Mouse (Mus musculus) kidney, adult 8-10 months (tissue): ENCODE measurements around the gene Pml.
"Not testable (repeated sequence)": the region's sequence is repeated elsewhere in the genome, so short reads cannot be mapped to it uniquely, and the experiment has no call there.

Source experiments
- DNase-seq, 2 experiments: peaks; one replicate each; pipeline ENCODE4 v3.0.0; 2022

The Pml gene

DNA sequence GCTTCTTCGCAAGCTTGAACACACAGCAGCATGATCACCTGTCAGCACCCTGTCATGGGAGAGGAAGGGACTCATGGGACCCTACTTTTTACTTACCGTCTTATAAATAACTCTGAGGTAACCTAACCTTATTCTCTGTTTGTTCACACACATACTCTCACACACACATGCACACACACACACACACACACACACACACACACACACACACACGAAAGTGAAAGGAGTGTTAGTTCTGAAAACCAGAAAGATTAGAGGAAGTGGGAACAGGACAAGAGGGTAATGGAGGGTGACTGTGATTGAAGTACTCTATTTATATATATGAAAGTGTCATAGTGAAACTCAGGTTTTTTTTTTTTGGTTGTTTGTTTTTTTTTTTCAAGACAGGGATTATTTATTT is 21.5 kb upstream of the Pml start:
- no peak for DNase-seq

DNA sequence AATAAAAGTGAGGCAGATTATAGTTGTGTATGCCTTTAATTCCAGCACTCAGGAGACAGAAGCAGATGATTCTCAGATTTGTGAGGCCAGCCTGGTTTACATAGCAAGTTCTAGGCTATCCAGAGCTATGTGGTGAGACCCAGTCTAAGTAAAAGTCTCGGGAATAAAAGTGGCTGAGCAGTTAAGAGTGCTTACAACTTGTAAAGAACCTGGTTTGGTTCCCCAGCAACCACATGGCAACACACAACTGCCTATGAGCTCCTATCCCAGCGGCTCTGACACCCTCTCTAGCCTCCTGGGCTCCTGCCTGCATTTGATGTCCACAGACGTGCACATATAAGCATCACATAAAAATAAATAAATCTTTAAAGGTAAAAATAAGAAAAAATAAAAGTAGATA is 20.5 kb upstream of the Pml start:
- DNase-seq = no peak

DNA sequence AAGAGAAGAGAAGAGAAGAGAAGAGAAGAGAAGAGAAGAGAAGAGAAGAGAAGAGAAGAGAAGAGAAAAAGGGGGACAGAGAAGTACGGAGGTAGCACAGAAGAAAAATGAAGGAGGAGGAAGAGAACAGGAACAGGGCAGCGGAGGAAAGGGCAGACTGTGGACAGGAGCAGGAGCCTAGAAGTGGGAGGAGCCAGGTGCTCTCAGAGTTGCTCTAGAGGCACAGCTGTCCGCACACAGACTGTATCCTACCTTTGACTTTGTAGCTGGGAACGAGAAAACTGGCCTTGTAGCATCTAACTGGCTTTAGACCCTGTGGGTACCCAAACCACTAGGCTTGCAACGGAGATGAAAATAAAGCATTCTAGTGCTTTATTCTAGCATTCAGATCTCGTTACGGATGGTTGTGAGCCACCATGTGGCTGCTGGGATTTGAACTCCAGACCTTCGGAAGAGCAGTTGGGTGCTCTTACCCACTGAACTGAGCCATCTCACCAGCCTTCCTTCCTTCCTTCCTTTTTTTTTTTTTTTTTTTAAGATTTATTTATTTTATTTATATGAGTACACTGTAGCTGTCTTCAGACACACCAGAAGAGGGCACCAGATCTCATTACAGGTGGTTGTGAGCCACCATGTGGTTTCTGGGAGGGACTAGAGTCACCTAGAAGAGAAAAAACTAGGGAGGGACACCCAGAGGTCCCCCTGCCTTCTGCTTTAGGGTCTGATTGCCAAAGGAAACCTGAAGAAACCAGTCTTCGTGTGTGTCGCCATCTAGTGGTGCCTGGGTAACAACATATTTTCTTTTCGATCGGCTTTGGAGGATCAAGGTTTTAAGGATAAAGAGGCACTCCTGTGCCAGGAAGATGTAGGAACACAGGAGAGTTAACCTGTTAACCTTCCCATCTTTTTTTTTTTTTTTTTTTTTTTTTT is 19.1 kb upstream of the Pml start:
- peak; percentile 38 to 69 for DNase-seq

DNA sequence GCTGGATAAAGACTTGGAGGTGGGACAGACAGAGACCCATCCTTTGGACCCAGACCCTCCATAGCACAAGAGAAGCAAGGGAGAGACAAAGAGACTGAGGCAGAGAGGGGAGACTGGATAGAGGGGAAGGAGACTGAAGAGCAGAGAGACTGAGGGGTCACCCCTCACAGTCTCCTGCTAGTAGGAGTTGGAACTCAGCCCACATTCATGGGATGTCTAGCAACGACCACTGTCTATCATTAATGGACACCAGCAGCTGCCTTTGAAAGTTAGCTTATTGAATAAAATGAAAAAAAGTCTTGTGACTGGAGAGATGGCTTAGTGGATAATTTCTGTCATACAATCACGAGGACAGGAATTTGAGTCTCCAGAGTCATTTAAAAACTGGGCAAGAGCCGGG is 17.5 kb upstream of the Pml start:
- no peak for DNase-seq

- no peak for DNase-seq
Observed at GRCm38 (mm10) chr9:58266571-58267011, 17.0 kb upstream of the Pml start.

DNA sequence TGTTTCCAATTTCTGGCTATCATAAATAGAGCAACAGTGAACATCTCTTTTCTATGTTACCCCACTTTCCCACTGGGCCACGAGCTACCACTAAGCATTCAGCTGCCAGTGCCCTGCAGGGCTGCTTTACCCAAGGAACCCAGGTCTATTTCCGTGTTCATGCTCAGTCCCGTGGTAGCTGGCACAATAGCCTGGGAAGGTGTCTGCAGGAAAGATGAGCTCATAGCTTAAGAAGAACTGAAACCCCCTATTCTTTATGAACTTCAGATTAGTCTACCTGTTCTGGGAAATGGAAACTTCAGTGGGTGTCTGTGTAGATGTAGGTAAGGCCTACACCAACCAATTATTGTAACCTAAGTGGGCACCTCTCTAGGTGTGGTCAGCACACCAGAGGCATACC is 15.8 kb upstream of the Pml start:
- DNase-seq = no peak

GRCm38 (mm10) chr9:58262507-58262906 is 12.9 kb upstream of the Pml start:
- no peak for DNase-seq

- no peak for DNase-seq
Observed at GRCm38 (mm10) chr9:58255704-58256685, 6.4 kb upstream of the Pml start.

DNA sequence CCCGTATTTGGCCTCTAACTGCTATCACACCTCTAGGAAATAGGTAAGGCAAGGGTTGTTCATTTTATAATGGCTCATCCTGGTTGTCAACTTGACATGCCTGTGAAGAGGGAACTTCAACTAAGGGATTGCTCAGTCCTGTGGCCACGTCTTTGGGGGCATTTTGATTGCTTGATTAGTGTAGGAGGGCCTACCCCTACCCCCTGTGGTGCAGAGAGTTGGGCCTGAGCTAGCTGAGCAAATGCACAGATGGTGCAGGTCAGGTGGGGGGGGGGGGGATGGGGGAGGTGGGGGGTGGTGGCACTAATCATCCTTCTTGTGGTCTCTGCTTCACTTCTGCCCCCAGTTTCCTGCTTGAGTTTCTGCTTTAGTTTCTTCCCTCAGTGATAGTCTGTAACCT is 5.5 kb upstream of the Pml start:
- no peak for DNase-seq

DNA sequence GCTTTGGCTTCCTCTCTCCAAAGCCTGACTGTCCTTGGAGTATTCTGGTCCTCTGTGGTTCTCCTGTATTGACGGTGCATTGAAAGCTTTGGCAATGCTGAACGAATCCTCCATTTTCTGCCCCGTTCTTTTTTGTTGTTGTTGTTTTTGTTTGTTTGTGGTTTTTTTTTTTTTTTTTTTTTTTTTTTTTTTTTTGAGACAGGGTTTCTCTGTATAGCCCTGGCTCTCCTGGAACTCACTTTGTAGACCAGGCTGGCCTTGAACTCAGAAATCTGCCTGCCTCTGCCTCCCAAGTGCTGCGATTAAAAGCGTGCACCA is 4.2 kb upstream of the Pml start:
- DNase-seq = not testable (repeated sequence)

- peak; percentile 97 to 98 for DNase-seq
Observed at GRCm38 (mm10) chr9:58253033-58253804, 3.6 kb upstream of the Pml start, which contains the start of gene Stoml1. TSS of gene Stoml1 (plus strand) at chr9:58253164.

GRCm38 (mm10) chr9:58250730-58251129 is 1.1 kb upstream of the Pml start:
- DNase-seq = not testable (repeated sequence)

DNA sequence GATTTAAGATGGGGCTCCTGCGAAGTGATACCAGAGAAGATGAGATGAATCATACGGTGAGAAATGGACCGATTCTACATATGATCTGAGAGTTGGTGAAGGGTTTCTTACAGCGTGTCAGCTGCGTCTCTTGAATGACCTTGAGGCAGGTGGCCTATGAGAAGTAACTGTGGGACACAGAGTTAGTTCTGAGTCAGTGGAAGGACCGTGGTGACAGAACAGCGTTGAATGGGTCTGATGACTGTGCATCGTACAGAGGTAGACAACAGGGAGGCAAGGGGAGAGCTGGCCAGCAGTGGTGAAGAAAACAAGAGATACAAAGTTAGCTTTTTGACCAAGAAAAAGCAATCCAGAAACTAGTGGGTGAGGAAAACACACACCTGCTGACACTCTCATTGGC is 736 bp upstream of the Pml start:
- DNase-seq = no peak

DNA sequence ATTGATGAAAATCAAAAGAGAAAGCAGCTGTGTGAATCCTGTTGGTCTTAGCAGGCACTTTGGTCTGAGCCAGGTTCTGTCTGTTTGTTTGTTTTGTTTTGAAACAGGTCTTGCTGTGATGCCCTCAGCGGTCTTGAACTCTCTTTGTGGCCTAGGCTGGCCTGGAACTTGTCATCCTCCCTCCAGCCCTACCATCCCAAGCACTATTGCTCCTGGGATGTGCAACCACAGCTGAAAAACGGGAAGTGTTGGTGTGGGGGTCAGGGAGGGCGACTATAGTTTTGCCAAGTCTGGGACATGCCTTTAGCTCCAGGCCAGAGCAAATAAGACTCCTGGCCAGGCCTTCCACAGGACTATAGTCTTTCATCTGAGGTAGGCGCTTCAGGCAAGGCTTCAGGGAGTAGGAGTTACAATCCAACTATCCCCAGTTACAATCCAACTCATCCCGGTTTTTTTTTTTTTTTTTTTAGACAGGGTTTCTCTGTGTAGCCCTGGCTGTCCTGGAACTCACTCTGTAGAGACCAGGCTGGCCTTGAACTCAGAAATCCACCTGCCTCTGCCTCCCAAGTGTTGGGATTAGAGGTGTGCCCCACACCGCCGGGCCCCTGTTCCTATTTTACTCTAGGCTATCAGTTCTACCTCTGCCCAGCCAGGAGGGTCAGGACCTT is 706 bp downstream of the Pml start:
- DNase-seq = no peak

DNA sequence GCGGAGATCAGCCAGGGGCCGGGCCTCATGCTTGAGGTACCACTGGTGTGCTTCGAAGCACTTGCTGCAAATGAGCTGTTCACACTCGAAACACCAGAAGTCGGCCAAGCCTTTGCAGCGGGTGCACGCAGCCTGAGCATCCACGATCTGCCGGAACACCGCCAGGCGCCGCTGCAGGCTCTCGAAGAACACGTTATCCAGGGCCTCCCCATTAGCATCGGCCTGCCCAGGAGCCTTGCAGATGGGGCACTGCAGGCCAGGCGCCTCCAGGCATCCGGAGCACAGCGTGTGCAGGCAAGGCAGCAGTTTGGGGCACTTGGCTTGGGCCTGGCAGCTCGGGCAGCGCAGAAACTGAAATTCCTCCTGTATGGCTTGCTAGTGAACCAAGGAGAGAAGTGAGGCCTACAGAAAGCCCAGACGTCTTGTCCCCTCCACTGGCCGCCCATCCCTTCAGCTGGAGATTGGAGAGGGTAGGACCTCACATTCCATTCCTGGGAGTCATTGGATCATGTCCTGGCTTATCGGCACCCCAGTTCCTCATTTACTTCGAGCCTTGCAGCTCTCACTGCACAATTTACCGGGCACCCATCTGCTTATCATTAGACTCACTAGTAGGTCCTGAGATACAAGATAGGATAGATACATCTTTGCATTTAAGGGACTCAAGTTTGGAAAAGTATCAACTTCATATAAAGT is 2.4 kb downstream of the Pml start:
- DNase-seq = peak; percentile 74 to 81

DNA sequence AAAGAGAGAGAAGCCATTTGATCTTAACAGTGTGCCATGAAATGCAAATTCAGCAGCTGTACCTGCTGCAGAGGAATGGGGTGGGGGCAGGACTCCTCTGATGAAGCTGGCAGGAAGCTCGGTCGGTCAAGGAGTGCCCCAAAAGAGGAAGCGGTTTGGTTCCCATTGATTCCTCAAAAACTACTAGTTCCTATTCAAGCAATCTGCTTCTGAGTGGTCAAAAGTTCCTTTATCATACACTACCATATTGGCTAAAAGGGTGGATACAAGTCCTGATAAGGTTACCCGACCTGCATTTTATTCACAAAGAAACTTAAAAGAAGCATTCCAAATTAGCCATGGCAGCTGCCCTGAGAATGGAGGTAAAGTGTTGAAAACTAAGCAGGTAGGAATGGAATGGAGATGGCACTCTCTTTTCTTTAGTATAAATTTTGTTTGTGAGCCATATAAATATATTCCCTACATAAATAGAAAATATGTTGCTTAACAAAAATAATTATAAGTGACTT is 3.4 kb downstream of the Pml start:
- DNase-seq = no peak

- DNase-seq = no peak
Observed at GRCm38 (mm10) chr9:58243696-58244095, 5.9 kb downstream of the Pml start.

DNA sequence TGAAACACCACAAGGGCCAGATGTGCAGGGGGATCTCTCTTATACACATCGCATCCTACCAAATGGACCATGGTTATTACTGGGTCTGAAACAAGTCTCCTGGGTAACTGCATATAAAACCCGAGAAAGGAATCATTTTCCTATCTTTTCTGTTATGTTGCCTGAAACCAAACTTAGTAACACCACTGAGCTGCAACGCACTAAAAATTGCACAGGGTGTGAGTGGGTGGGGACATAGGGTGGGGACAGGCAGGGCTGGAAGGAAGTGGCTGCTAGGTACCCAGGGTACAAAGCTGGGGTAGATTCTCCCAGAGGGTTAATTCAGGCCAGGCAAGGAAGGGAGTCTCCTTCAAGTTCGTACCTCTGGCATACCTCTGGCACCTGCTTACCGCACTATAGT is 6.9 kb downstream of the Pml start:
- no peak for DNase-seq

DNA sequence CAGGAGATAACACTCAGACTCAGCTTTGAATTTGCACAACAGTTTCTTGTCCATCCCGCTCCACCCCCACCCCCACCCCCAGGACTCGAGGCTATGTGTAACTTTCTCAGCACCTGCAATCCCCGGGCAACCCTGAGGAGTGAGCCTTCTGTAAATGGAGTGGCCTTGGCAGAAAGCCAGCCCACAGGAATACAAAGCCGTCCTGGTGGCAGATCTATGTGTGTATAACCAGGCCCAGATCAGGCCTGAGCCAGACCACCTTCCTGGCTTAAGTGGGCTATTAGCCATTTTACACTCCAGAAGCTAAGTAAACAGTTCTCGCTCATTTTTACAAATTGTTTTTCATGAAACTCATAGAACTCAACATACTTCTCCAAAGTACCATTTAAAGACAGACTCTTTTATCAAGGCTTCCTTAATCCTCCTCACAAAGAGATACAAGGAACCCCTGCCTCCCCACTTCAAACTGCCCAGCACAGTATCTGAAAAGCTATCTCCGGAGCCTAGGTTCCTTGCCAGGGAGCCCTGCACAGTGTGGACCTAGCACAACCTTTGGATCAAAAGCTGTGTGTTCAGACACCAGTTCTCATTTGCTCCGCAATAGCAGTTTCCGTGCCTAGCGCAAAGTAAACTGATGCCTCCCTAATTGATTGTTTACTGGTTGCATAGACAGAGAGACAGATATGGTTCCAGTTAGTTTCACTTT is 7.7 kb downstream of the Pml start:
- DNase-seq = peak; percentile 41 to 49

DNA sequence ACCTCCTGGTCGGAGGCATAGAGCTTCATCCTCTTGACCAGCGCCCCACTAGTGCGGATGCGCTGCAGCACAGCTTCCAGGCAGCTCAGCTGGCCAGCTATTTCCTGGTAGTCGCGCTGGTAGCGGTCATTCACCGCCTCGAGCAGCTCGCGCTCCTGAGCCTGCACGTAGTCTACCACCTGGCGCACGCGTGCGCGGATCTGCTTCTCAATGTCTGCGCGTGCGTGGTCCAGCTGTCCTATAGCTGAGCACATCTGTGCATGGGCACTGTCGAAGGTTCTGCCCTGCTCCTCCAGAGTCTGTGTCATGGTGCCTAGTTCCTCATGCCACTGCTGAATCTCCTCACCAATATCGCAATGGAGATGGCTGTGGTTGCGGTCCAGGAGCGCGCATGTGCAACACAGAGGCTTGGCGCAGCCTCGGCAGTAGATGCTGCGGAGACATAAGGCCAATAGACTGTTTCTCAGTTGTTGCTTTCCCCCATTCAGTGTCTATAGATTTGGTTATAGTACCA is 15.0 kb downstream of the Pml start:
- no peak for DNase-seq

DNA sequence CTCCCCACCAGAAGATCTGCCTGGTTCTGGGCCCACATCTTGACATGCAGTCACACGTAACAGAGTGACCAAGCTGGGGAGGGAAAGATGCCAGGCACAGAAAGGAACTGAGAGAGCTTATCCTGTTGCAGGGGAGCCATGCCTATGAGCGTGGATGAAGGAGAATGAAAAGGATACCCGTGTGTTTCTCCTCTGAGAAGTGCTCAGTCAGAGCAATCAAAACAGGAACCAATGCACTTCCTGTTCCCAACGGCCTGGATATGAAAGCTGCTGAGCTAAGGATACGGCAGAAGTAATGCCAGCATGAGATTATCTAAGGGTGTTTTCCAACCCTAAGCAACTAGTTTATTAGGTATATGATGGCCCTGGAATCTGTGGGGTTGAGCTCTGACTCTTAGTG is 17.2 kb downstream of the Pml start:
- DNase-seq = no peak
